Mouse (Mus musculus): ENCODE measurements around the gene Mfap1b.

GRCm38 (mm10) chr2:121439746-121440145, 34.1 kb downstream of the Mfap1b start:
- TF ChIP-seq CTCF (IDR thresholded peaks at IDR 0.05; ENCODE audit: low read depth) (no peak), EP300 (optimal IDR thresholded peaks at IDR 0.05) (no peak)

Data from stomach, postnatal 0 days (tissue).